Mouse (Mus musculus) adrenal gland, postnatal 10 days (tissue): ENCODE data around the gene Mfsd14b. TPM values are rescaled to one million over a fixed set of nuclear protein-coding genes. Genes with fewer than 3 reads are reported as not detected.
A peak's percentile ranks its signal among the peaks of the same experiment; 100 is the strongest.

Source experiments
- DNase-seq: peaks from one replicate; pipeline ENCODE4 v3.0.0; 2021; ENCODE audit warnings: mixed read lengths
- long read RNA-seq, 2 experiments: library from polyadenylated mRNA; stranded (forward); transcript quantifications; one replicate each; pipeline ENCODE4 v2.0.0; 2021
- total RNA-seq, 2 experiments: library from RNA; stranded (reverse); gene quantifications; 2 replicates each; pipeline ENCODE4 v1.2.3; 2021

Gene Mfsd14b
- total RNA-seq: 10 to 100 TPM; 45.3 to 48.8 TPM
- long read RNA-seq, experiment 1, transcript Mfsd14b-203 (12 exons, 3,832 nt): major isoform, 62 of 80 reads
- long read RNA-seq, experiment 1, partial matches to known transcripts: 4 of 80 reads
- long read RNA-seq, experiment 1, other reads (novel, unspliced or antisense): 14 of 80 reads
- long read RNA-seq, experiment 2, transcript Mfsd14b-203 (12 exons, 3,832 nt): major isoform, 54 of 61 reads
- long read RNA-seq, experiment 2, partial matches to known transcripts: 2 of 61 reads
- long read RNA-seq, experiment 2, other reads (novel, unspliced or antisense): 4 of 61 reads

DNA sequence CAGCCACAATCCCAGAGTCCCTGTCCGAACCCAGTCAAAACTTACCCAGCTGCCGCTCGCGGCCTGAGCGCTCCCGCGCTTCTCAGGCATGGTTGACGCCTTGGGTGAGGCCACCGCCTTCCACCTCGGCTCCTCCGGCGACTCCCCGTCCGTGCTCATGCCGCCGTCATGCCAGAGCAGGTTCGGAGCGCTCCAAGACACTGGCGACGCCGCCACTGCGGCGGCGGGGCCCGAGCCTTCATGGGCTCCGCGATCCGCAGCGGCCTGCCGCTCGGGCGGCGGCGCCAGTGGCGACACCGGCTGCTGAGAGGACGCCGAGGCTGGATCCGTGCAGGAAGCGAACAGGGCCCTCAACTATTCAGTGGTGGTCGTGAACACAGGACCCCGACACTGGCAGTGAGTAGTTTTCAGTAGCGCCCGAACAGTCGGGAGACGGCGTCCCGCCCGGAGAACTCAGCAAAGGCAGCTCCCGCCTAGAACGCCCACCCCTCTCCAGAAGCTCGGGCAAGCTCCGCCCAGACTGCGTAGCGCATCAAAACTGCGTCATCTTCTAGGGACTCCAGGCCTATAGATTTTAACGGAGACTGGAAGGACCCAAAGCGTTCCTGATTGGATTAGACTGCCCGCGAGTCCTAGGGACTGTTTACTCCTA is at the start of gene Mfsd14b:
Gene Mfsd14b (minus strand): TSS at position 517 of the 652 bp plus-strand sequence.
- peak; percentile 93 for DNase-seq

DNA sequence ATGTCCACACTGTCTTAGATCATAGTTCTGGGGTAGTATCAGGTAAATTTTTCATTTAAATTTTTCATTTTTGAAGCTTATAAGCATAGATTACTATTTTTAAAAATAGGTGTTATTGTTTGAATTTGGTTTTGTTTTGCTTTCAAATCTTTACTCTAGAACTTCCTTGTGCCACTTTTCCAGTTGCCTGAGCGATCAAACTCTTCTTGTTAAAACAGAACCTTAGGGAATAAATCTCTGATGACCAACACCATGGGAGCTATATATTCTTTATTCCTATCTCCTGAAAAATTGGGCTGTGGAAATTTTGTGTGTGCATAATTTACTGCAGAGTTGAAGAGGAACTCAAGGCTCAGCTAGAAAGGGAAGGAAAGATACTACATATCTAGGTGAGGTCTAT is 37.2 kb upstream of the Mfsd14b start, which contains the start of gene Olfr466:
Gene Olfr466 (plus strand): TSS at position 301 of the 400 bp plus-strand sequence.
- no peak for DNase-seq

DNA sequence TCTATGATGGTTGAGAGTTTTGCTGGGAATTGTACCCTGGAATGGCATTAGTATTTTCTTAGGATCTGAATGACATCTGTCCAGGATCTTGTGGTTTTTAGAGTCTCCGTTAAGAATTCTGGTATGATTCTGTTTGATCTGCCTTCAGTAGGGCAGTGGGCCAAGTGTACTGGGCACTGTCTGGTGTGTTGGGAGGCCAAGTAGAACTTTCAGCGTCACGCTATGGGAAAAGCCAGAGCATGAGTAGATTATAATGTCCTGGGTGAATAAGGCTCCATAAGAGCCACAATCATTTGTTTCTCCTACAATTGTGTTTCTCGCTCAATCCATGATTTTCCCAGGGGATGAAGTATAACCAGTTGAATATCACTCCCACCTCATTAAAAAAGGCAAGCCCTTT is 25.0 kb upstream of the Mfsd14b start, which contains the start of gene Olfr465-ps1:
Gene Olfr465-ps1 (plus strand): TSS at position 301 of the 400 bp plus-strand sequence.
- no peak for DNase-seq

DNA sequence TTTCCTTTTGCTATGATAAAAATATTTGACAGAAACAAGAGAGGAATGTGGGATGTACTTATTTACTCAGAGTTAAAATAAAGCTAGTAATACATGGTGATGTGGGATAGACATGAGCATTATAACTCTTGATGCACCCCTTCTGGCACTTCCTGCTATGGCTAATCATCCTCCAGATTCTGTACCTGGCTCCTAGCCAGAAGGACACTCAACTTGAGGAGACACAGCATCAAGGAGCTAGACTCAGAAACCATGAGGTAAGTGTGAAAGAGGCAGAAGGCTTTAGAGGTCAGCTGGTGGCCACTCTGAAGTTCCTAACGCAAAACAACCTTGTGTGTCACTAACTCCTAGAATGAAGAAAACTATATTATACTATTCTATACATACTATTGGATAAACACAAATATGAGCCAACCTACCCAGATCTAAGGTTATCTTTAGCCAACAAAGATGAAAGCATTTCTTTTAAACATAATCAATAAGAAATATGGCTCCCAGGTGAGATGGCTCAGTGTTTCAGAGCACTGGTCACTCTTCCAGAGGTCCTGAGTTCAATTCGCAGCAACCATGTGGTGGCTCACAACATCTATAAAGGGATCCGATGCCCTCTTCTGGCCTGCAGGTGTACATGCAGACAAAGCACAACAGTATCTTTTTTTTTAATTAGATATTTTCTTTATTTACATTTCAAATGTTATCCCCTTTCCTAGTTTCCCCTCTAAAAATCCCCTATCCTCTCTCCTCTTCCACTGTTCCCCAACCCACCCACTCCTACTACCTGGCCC is 14.5 kb upstream of the Mfsd14b start:
- DNase-seq: no peak

DNA sequence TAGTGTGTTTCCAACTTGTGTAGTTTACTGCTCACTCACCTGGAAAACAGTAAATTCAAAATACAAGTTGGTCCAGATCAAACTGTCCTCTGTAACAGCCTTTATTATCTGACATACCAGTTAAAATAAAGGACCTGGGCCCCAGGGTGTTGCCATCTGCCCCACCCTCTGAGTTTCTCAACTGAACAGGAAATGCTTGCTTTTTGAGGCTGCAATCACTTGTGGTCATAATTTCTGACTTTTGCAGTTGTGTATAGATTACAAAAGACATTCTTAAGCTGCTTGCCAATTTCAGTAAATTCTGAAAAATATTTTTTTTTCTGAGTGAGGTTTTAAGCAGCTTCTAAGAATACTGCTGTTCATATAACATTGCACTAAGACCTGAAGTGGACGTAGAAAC is 9.3 kb upstream of the Mfsd14b start:
- no peak for DNase-seq

DNA sequence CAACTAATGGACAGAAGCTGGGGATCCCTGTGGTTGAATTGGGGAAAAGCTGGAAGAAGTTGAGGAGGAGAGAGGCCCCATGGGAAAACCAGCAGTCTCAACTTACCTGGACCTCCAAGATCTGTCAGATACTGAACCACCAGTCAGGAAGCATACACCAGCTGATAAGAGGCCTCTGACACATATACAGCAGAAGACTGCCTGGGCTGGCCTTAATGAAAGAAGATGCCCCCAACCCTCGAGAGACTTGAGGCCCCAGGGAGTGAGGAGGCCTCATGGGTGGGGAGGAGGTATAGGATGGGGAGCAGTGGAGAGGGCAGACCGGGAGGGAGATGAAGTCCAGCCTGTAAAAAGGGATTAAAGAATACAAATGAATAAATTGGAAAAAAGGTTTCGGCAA is 8.2 kb upstream of the Mfsd14b start:
- DNase-seq: no peak

DNA sequence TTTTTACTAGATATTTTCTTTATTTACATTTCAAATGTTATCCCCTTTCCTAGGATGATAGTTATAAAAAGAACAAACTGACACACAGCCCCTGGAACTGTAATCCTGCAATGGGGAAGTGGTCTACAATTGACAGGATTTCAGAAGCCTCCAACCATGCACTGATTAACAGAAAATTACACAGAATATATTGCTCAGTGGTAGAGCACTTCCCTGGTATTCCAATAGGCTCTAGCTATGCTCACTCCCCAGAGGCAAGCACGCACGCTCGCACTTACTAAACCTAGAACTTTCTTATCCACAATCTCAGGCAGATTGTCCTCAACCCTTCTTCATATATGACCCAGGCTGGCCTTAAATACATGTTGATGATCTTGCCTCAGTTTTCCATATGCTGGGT is 464 bp upstream of the Mfsd14b start:
- DNase-seq: no peak

DNA sequence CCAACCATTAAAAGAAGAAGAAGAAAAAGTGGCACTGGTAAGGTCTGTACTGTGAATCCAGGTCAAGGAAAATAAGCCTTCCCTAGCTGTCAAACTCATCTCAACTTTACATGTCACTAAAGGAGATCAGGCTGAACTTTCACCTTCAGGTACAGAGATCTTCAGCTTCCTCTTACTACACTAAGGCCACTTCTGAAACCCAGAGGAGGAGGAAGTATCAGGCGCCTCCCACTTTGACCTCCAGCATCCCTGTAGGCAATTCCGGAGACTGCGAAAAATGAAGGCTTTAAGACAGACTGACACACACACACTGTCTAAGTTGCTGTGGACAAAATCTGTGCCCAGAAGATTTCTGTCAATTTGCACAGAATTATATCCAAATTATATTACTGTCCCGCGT is 814 bp downstream of the Mfsd14b start:
- no peak for DNase-seq

DNA sequence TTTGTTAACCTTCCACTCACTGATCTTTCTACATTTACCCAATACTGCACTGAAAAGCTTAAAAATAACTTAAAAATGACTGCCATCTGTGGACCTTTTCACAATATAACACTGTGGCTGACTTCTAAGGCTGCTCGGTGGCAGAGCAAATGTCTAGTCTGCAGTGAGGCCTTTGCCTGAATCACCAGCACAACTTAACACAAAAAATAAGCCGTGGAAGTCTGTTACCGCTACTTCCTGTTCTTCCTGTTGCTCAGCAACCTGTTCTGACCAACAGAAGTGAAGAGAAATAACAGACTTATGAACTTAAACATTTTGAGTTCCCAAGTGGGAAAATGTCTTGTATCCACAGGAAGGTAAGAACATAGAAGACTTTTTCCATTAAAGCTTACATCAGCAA is 11.5 kb downstream of the Mfsd14b start:
- DNase-seq: no peak

DNA sequence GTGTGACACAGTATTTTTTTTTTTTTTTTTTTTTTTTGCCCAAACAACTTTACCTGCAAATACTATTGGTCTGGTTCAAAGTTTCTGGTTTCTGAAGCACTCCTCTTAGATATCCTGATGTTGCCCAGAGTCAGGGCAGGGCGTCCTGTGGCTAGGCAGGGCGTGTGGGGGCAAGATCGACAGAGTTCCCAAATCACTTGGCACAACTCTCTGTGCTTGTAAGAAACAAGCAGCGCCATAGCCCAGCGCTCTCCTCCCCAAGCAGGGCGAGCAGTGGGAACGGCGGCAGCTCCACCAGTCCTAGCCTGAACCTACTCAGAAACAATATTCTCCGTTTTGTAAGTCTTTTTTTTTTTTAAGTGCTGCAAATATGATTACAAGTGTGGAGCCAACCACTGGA is 12.1 kb downstream of the Mfsd14b start:
- DNase-seq: no peak

DNA sequence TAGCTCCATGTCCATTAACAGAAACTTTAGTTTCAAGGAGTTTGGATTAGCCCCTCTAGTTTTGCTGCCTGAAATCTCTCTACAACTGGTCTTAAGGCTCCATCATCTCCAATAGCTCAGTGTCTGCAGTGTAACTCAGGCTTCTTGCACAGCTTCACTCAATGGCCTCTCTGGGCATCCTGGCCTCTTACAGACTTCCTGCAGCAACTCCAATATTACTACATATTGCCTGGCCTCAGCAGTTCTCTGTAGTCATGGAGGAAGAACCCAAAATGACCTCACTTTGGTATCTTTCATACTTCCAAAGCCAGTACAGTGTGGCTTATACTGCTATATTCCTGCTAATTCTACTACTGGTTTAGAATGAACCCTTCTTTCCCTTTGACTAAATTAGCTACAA is 15.8 kb downstream of the Mfsd14b start:
- no peak for DNase-seq

DNA sequence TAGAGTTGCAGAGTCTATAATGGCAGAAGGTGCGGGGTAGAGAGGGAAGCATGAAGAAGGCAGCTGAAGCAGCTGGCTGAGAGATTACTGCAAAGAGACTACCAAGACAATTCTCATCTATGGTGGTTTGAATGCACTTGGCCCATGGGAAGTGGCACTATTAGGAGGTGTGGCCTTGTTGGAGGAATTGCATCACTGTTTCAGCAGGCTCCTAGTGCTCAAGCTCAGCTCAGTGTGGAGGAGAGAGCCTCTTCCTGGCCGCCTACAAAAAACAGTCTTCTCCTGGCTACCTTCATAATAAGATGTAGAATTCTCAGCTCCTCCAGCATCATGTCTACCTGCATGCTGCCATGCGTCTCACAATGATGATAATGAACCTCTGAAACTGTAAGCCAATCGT is 16.9 kb downstream of the Mfsd14b start:
- no peak for DNase-seq

DNA sequence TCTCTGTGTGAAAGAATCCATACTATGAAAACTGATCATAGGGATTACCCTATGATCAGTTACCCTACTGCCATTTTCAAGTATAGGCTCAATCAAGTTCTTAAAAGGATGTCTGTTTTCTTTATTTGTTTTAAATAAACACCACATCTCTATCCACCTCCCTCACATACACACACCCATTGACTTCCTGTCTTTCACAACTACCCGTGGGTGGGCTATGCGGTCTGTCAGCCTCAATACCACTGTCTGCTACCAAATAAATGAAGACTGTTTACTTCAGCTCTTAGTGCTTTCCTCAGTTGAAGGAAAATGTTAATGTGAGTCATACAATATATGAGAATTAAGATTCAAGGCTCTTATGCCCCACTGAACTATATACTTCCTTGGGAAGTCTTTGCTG is 42.8 kb downstream of the Mfsd14b start:
- no peak for DNase-seq

DNA sequence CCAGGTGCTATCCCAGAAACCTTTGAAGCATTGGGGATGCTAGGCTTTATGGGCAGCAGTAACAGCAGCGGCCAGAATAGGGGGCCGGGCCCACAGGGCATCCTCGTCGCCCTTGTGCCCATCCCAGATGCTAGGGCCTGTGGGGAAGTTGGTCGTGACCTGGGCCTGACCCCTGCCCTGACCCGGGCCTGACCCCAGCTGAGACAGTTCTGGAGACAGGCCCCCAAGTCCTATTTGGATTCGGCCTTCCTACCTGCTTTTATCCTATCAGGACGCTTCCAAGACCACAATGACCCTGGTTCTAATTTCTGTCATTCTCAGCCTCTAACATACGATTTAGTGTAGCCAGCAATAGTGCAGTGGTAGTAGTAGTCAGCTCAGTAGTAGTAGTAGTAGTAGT is 60.1 kb downstream of the Mfsd14b start, which contains the start of gene Prss47:
Gene Prss47 (minus strand): TSS at position 101 of the 400 bp plus-strand sequence.
- DNase-seq: no peak

DNA sequence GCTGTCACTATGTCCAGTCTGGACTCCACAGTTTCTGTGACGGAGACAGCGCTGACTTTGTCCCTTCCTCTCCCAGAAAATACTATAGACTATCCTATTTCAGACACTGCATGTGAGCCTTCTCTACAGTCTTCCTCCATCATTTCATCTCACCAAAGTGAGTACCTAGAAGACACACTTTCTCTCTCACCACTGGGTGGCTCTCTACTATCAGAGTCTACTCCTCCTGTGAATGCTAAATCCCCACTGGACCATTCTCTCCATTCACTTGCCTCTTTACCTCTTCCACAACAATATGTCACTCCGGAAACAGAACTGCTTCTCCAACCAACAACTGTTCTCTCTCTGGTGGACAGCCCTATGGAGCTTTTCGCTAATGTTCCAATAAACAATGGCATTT is 77.7 kb downstream of the Mfsd14b start:
- peak; percentile 3 for DNase-seq

DNA sequence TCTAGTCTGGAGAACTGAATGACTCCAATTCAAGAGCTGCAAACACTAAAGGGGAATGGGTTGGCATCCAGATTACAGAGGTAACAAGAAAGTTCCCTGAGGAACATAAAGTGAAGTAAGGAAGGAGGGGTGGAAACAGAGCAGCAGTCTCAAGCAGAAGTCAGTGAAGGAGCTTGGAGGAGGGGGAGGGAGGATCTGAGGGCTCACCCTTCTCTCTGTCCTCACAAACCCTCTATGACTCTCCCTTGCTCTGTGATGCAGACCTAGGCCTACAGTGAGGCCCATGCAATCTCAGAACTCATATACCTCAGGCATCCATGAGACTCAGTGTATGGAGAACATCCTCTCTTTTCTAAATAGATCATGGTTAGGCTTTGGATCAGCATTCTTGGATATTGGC is 80.0 kb downstream of the Mfsd14b start, which contains the start of gene Spata31d1c:
Gene Spata31d1c (plus strand): TSS at position 301 of the 400 bp plus-strand sequence.
- DNase-seq: no peak

Other genes starting within 250 kb of the Mfsd14b start
- gene Cntnap3, start 209.0 kb downstream of the Mfsd14b start, total RNA-seq: under 1 TPM; 0.06 to 0.15 TPM
- not detected for gene Spata31, start 195.6 kb downstream of the Mfsd14b start, total RNA-seq
- not detected for gene Spata31d1c, start 79.9 kb downstream of the Mfsd14b start, total RNA-seq
- not detected for gene Prss47, start 60.2 kb downstream of the Mfsd14b start, total RNA-seq
- not detected for gene Olfr465-ps1, start 25.1 kb upstream of the Mfsd14b start, total RNA-seq
- gene Olfr466, start 37.3 kb upstream of the Mfsd14b start, total RNA-seq: not detected
- under 1 TPM in 1 of 2 experiments, not detected in 1; 0.36 TPM for gene Nlrp4f, start 93.0 kb upstream of the Mfsd14b start, total RNA-seq
- gene Gm10775, start 146.6 kb upstream of the Mfsd14b start, total RNA-seq: not detected
- 10 to 100 TPM; 21.1 to 29.3 TPM for gene Zfp369, start 165.8 kb upstream of the Mfsd14b start, total RNA-seq